Mouse (Mus musculus) heart, embryonic 10.5 days (tissue): ENCODE data around the gene Zfp36l1. TPM values are rescaled to one million over a fixed set of nuclear protein-coding genes. Genes with fewer than 3 reads are reported as not detected.

ENCODE experiments used
- DNase-seq: peaks from one replicate; pipeline ENCODE4 v3.0.0-alpha.2; 2017; ENCODE audit warnings: low spot score
- H3K27ac ChIP-seq: fragments of 300-500 bp; sonication (generic); 2 replicates; pipeline ENCODE4 v1.5.1; 2016; ENCODE audit warnings: mild to moderate bottlenecking
- H3K27me3 ChIP-seq: fragments of 300-500 bp; sonication (generic); 2 replicates; pipeline ENCODE4 v1.6.1; 2016; ENCODE audit warnings: mild to moderate bottlenecking; ENCODE audit not compliant: poor library complexity, insufficient read depth, severe bottlenecking
- H3K36me3 ChIP-seq: fragments of 300-500 bp; sonication (generic); 2 replicates; pipeline ENCODE4 v1.6.1; 2016; ENCODE audit warnings: mild to moderate bottlenecking, moderate library complexity
- H3K4me1 ChIP-seq: fragments of 300-500 bp; sonication (generic); 2 replicates; pipeline ENCODE4 v1.6.1; 2016; ENCODE audit warnings: mild to moderate bottlenecking
- H3K4me3 ChIP-seq: fragments of 300-500 bp; sonication (generic); 2 replicates; pipeline ENCODE4 v1.5.1; 2016; ENCODE audit warnings: mild to moderate bottlenecking, moderate library complexity
- H3K9me3 ChIP-seq: fragments of 300-500 bp; sonication (generic); 2 replicates; pipeline ENCODE4 v1.6.1; 2016; ENCODE audit warnings: mild to moderate bottlenecking, moderate library complexity
- whole genome bisulfite sequencing: fragments of 180-500 bp; shearing (Covaris S2); methylation state at CpG from one replicate; pipeline ENCODE4 v1.1.7; 2016; 5-methylcytosine and 5-hydroxymethylcytosine counted together
- polyA plus RNA-seq: library from polyadenylated mRNA; unstranded; fragments of >200 nt; fragmentation: Nextera tagmentation; extraction: Ambion mirVana; gene quantifications from 2 replicates; pipeline ENCODE4 v1.2.1, GENCODE M21; 2016

Zfp36l1 gene
- 90.2 and 114 TPM in 2 replicates for polyA plus RNA-seq

DNA sequence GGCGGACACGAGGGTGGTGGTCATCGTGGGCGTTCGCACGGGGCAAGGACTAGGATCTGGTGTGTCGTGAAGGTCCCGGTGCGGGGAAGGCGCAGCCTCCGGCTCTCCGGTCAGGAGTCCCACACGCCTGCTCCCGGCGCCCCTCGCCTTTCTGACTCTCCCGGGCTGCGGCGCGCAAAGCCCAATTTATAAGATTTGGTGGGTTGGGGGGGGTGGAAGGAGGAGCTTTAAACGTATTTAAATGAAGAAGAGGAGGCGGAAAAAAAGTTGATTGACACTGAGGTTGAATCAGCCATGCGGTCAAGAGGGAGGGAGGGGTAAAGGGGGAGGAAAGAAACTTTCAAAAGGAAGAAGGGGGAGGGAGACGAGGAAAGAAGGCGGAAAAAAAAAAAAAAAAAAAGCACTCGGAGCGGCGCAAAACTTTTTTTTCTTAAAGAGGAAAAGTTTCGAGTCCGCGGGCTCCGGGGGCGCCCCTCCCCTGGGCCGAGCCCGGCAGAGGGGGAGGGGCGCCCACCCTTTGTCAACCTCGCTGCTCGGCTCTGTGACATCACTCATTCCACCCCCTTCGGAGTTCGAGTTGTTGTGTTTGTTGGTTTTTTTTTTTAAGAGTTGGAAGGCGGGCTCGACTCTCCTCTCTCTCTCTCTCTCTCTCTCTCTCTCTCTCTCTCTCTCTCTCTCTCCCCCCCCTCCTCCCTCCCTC is at the start of gene Zfp36l1:
Zfp36l1 (minus strand) TSS at position 162 of the 700 bp plus-strand sequence.
- Histone ChIP-seq H3K27ac (peak within 1 kb of the TSS; percentile 99), H3K9me3 (no peaks in the 10 kb centered on the region), H3K4me1 (peaks cover 39% of the 10 kb centered on the region), H3K36me3 (peaks cover 25% of the 10 kb centered on the region), H3K4me3 (peak within 1 kb of the TSS; percentile 82), H3K27me3 (no peaks in the 10 kb centered on the region)
- under 1% methylated on average over 41 of the region's 42 CpGs for WGBS
- DNase-seq = peak; percentile 96

DNA sequence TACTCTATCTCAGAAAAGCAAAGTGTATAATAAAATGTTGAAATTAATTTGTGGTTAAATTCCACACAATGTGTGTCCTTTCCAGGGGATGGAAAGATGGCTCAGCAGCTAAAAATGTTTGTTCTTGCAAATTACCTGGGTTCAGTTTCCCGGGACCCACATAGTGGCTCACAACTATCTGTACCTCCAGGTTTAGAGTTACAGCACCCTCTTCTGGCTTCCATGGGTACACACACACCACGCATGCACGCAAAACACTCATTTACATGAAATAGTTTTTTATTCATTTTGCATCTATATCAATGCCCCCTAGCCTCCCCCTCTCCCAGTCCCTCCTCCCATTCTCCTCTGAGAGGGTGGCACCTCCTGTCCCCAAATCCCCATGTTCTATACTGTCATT is 49.6 kb upstream of the Zfp36l1 start:
- Histone ChIP-seq H3K27me3 (no peaks in the 10 kb centered on the region), H3K4me3 (no peak overlapping the region), H3K36me3 (peaks cover 20% of the 10 kb centered on the region), H3K27ac (no peak overlapping the region), H3K4me1 (no peaks in the 10 kb centered on the region), H3K9me3 (no peaks in the 10 kb centered on the region)
- no peak for DNase-seq
- 81% methylated on average over 3 of the region's 3 CpGs for WGBS

DNA sequence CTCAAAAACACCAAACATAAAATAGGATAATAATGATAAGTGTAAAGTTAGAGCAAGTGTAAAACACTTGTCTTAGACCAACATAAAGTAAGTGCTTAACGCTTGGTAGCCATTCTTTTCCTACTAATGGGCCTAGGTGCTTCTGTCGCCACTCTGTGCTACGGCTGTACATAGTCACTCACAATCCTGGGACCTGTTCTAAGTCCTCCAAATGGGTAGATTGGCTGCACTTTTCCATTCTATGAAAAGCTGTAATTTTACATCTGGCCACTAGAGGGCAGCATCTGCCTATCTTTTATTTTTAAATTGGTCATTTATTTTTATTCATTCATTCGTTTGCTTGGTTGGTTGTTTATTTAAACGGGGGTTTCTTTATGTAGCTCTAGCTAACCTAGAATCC is 44.9 kb upstream of the Zfp36l1 start:
- no peaks in the 10 kb centered on the region; the same call in 1 of the 2 replicates for H3K27me3 ChIP-seq
- H3K4me3 ChIP-seq = no peak overlapping the region
- no peak overlapping the region for H3K27ac ChIP-seq
- WGBS = 7% methylated on average over 5 of the region's 5 CpGs
- H3K9me3 ChIP-seq = no peaks in the 10 kb centered on the region
- no peaks in the 10 kb centered on the region; the same call in 1 of the 2 replicates for H3K36me3 ChIP-seq
- DNase-seq = no peak
- H3K4me1 ChIP-seq = no peaks in the 10 kb centered on the region

DNA sequence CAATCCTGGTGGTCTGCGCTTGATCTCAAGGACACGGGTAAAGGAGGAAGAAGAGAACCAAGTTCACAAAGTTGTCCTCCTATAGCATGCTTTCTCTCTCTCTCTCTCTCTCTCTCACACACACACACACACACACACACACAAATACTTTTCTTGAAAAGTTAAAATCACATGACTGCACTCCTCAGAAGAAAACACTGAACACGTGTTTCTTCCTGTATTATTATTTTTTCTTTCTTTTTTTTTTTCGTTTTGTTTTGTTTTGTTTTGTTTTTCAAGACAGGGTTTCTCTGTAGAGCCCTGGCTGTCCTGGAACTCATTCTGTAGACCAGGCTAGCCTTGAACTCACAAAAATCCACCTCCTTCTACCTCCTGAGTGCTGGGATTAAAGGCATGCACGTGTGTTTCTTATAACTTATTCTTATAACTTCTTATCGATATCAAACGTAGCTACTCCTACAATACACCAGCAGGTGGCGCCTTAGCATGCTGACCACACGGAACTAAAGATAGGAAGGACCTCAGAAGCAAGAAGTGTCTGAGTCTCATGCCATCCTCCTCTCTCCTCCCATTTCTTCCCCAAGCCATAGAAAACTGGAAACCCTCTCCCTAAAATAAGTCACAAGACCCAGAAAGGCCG is 41.0 kb upstream of the Zfp36l1 start:
- no peak for DNase-seq
- H3K4me1 ChIP-seq = peaks cover 3% of the 10 kb centered on the region
- H3K4me3 ChIP-seq = no peak overlapping the region
- no peak overlapping the region for H3K27ac ChIP-seq
- H3K27me3 ChIP-seq = no peaks in the 10 kb centered on the region; the same call in 1 of the 2 replicates
- 37% methylated on average over 10 of the region's 10 CpGs for whole genome bisulfite sequencing
- no peaks in the 10 kb centered on the region; the same call in 1 of the 2 replicates for H3K36me3 ChIP-seq
- H3K9me3 ChIP-seq = no peaks in the 10 kb centered on the region

DNA sequence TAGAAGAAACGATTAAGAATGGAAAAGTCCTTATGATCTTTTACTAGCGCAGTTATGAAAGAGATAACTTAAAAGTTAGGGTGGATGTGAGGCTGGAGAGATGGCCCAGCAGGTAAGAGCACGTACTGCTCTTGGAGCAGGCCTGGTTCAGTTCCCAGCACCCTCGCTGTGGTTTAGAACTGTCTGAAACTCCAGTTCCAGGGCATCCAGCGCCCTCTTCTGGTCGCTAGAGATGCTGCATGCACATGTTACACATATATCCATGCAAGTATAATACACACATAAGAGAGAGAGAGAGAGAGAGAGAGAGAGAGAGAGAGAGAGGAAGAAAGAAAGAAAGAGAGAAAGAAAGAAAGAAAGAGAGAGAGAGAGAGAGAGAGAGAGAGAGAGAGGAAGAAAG is 40.3 kb upstream of the Zfp36l1 start:
- Histone ChIP-seq H3K4me1 (peaks cover 3% of the 10 kb centered on the region), H3K4me3 (no peak overlapping the region), H3K27me3 (no peaks in the 10 kb centered on the region; the same call in 1 of the 2 replicates), H3K36me3 (no peaks in the 10 kb centered on the region; the same call in 1 of the 2 replicates), H3K27ac (no peak overlapping the region), H3K9me3 (no peaks in the 10 kb centered on the region)
- WGBS = 81% methylated on average over 6 of the region's 6 CpGs
- no peak for DNase-seq

DNA sequence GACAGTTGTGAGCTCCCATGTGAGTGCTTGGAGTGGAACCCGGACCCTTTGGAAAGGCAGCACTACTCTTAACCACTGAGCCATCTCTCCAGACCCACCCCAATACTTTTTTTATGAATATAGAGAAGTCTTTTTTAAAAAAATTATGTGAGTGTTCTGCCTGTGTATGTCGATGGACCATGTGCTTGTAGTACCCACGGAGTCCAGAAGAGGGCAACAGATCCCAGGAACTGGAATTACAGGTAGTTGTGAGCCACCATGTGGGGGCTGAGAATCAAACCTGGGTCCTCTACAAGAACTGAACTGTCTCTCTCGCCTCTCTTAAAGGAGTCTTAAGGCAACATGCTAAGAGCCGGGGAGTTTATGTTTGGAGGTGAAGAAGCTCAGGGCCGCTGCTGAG is 39.0 kb upstream of the Zfp36l1 start:
- Histone ChIP-seq H3K27ac (no peak overlapping the region), H3K4me1 (peaks cover 15% of the 10 kb centered on the region), H3K36me3 (no peaks in the 10 kb centered on the region; the same call in 1 of the 2 replicates), H3K9me3 (no peaks in the 10 kb centered on the region), H3K4me3 (no peak overlapping the region), H3K27me3 (no peaks in the 10 kb centered on the region; the same call in 1 of the 2 replicates)
- DNase-seq = no peak
- 91% methylated on average over 6 of the region's 6 CpGs for WGBS

DNA sequence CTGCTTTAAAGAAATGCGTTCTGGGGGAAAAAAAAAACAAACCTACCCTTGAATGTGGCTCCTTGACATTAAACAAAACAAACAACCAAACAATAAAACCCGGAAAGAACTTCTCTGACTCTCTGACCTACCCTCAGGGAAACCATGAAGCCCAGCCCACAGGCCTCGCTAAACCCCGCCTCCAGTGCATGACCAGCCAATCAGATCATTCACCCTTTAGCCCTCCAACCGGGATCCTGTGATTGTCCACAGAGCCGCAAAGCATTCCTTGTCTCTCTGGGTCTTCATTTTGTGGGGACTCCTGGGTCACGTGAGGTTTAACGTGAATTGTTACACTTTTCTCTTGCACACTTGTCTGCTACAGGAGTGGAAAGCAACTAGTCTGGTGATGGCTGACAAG is 37.8 kb upstream of the Zfp36l1 start:
- Histone ChIP-seq H3K4me3 (no peak overlapping the region), H3K36me3 (no peaks in the 10 kb centered on the region; the same call in 1 of the 2 replicates), H3K4me1 (peaks cover 23% of the 10 kb centered on the region), H3K27ac (no peak overlapping the region), H3K9me3 (no peaks in the 10 kb centered on the region), H3K27me3 (no peaks in the 10 kb centered on the region)
- 21% methylated on average over 8 of the region's 8 CpGs for WGBS
- peak; percentile 90 for DNase-seq

DNA sequence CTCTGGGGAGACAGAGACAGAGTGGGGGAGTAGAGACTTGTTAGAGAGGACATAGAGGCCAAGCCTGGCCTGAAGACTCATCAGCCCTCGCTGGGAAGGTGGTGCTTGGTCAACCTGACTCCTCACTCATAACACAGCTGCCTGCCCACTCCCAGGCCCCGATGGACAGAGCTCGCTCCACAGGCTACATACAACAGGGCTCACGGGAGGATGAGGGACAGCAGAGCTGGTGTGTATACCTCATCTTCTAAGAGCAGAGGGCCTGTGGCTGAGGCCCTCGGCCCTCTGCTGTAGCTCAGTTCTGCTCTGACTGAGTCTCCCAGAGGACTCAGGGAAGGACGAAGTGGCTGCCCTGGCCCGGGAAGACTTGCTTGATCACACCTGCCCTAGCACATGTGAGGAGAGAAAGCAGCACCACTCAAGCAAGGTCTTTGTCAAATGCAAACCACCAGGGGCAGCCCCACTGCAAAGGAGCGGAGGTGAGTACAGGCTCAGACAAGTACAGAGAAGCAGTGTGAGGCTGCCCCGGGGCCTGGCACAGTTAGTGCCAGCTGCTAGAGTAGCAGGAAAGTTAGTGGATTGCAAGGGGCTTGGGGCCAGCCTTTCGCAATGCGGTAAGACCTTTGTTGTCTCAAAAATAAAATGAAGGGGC is 34.9 kb upstream of the Zfp36l1 start:
- Histone ChIP-seq H3K4me1 (peaks cover 28% of the 10 kb centered on the region), H3K36me3 (no peaks in the 10 kb centered on the region), H3K9me3 (no peaks in the 10 kb centered on the region), H3K4me3 (no peak overlapping the region), H3K27me3 (no peaks in the 10 kb centered on the region), H3K27ac (peak overlapping the region; percentile 22; the same call in 1 of the 2 replicates)
- DNase-seq = no peak
- WGBS = 79% methylated on average over 11 of the region's 11 CpGs

DNA sequence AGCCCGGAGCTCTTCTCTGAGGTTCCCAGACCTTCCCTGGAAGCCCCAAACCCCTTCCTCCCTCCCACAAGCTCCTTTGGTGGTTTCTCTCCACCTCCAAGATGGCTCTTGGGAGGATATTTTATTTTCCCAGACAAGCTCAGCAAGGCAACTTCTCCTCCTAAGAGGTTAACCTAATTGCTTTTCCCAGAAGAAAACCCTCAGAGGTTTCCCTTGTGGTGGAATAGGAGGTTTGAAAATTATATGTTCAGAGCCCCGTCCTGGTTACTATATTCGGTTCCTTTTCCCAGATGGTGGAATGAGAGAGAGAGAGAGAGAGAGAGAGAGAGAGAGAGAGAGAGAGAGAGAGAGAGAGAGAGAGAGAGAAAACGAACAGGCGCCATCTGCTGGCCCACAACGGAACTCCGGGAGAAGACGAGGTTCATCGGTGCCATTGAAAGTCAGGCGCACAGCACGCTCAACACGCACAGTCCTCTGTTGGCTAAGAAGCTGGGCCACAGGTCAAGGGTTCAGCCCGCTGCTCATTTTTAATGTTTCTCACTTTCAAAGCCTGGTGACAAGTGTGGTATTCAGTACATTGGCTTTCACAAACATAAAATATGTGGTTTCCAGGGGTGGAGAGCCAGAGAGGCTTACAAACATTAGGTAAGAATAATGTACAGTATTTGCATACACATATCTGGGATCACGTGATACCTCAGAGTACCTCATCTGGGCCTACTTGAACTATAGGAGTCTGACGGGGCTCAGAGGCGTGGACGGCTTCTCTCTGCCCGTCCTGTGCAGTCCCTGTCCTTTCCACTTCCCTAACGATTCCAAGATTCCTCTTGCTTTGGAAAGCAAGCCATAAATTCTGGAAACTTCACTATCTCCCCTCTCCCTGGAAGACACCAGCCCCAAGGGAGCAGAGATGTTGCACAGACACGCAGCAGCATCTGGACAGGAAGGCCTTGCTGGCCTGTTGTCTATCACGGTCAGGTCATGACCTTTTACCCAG is 33.7 kb upstream of the Zfp36l1 start:
- Histone ChIP-seq H3K4me1 (peaks cover 28% of the 10 kb centered on the region), H3K27ac (peak overlapping the region; percentile 81), H3K27me3 (no peaks in the 10 kb centered on the region), H3K9me3 (no peaks in the 10 kb centered on the region), H3K36me3 (no peaks in the 10 kb centered on the region), H3K4me3 (no peak overlapping the region)
- peak; percentile 87 for DNase-seq
- WGBS = 41% methylated on average over 21 of the region's 21 CpGs

DNA sequence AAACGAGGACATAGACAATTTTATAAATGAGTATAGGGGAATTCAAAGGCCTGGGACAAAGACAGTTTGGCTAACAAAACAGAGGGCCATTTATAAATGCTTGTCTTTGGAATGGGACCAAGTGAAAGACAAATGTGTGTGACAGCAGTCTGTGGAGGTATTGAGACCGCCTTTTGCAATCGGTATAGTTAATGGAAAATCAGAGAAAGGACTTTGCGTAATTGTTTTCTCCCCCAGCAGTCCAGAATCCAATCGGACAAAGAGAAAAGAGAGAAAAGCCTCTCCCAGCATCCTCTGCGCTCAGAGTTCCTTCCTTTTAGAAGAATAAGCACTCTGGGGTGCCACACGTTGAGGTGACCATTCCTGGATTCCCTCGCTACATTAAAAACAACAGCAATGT is 32.6 kb upstream of the Zfp36l1 start:
- Histone ChIP-seq H3K4me1 (peaks cover 25% of the 10 kb centered on the region), H3K27me3 (no peaks in the 10 kb centered on the region; the same call in 1 of the 2 replicates), H3K27ac (no peak overlapping the region), H3K36me3 (no peaks in the 10 kb centered on the region), H3K9me3 (no peaks in the 10 kb centered on the region), H3K4me3 (no peak overlapping the region)
- DNase-seq = no peak
- WGBS = 78% methylated on average over 8 of the region's 8 CpGs

DNA sequence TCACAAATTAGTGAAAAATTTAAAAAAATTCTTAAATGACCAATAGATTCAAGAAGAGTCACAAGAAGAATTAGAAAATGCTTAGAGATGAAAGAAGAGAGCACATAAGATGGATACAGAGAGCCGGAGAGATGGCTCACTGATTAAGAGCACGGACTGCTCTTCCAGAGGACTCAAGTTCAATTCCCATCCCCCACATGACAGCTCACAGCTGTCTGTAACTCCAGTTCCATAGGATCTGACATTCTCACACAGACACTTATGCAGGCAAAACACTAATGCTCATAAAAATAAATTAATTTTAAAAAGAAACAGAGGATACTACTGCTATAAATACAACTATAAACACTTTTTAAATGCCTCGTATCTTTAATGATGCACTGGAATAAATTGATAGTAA is 32.0 kb upstream of the Zfp36l1 start:
- 70% methylated on average over 3 of the region's 3 CpGs for WGBS
- no peak overlapping the region for H3K4me3 ChIP-seq

DNA sequence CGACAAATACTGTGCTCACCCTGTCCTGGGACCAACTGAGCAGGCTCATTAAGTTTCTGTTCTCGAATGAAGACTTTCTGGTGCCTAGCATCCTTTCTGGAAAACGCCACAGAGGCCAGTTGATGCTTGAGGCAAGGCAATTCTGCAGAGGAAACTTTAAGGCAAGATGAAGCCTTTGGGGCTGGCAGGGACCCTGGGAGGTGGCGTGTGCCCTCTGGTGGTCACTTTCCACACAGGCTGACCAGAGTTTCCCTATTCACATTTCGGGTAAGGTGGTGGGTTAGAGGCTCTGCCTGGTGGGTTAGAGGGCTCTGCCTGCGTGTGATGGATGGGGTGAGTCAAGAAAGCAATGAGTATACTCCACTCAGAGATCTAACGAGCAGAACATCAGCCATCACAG is 28.7 kb upstream of the Zfp36l1 start:
- H3K9me3 ChIP-seq = no peaks in the 10 kb centered on the region
- no peaks in the 10 kb centered on the region for H3K36me3 ChIP-seq
- 26% methylated on average over 7 of the region's 7 CpGs for WGBS
- H3K27me3 ChIP-seq = no peaks in the 10 kb centered on the region; the same call in 1 of the 2 replicates
- DNase-seq = peak; percentile 85
- H3K4me1 ChIP-seq = peaks cover 16% of the 10 kb centered on the region
- no peak overlapping the region for H3K27ac ChIP-seq
- no peak overlapping the region for H3K4me3 ChIP-seq

More for the DNA sequence above, 32.0 kb upstream of the Zfp36l1 start:
- DNase-seq = no peak
- no peaks in the 10 kb centered on the region for H3K36me3 ChIP-seq
- H3K27ac ChIP-seq = no peak overlapping the region
- H3K27me3 ChIP-seq = no peaks in the 10 kb centered on the region; the same call in 1 of the 2 replicates
- H3K4me1 ChIP-seq = peaks cover 25% of the 10 kb centered on the region
- H3K9me3 ChIP-seq = no peaks in the 10 kb centered on the region
